Comparison of ENCODE assay signal across 15 mouse cellular contexts in the genomic region with DNA sequence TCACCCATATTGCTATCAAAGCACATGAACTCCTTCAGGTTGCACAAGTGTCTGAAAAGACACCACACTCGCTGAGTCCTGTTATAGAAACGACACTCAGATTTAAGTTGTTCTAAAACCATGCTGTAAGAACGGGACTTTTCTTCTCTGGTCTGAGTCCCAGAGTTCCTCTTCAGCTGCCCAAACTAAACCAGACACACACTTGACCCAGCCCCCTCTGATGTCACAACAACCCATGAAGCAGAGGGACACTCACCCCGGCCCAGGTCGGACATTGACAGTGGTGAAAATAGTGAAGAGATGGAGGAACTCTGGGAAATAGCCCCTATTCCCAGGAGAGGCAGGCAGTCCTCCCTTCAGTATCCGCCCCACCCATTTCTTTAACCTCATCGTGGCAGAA. TPM values are rescaled to one million over a fixed set of nuclear protein-coding genes. Genes with fewer than 3 reads are reported as not detected.
DNase-seq lines count a peak whose midpoint lies in the region; ATAC-seq and TF ChIP-seq lines count a peak whose summit lies in the region.
"Had no signal": no experiment of that assay in that cellular context is flagged by ENCODE, and none has a peak within 500 bp of the region (broad histone marks: within the 10 kb centered on the region; RNA-seq: fewer than 3 reads in every experiment).

No protein-coding gene starts in this region.

- H3K27ac ChIP-seq in forebrain, embryonic 12.5 days: no peak overlapping the region
- H3K27ac ChIP-seq in forebrain, embryonic 16.5 days (ENCODE audit: low read length): no peak overlapping the region
- no peak overlapping the region for H3K27ac ChIP-seq in liver, embryonic 11.5 days (ENCODE audit: low read depth, low read length)
- no peak overlapping the region for H3K27ac ChIP-seq in forebrain, embryonic 14.5 days (ENCODE audit: low read depth, low read length)
- H3K27ac ChIP-seq in layer of hippocampus, adult 2 months: no peak overlapping the region
- H3K27ac ChIP-seq: limb, embryonic 15.5 days had no signal

- 0 out of 2 replicates have a peak overlapping the region, but pooled peaks have one; percentile 40 for H3K4me3 ChIP-seq in forebrain, embryonic 12.5 days (replicated peaks)
- no peak overlapping the region for H3K4me3 ChIP-seq in forebrain, embryonic 16.5 days (replicated peaks; ENCODE audit: low read length)
- no peak overlapping the region for H3K4me3 ChIP-seq in liver, embryonic 11.5 days (ENCODE audit: low read depth, low read length)
- H3K4me3 ChIP-seq in forebrain, embryonic 14.5 days (ENCODE audit: low read depth, low read length): no peak overlapping the region
- H3K4me3 ChIP-seq in layer of hippocampus, adult 2 months: no peak overlapping the region

- no peak for ATAC-seq in forebrain, embryonic 12.5 days (ENCODE audit: low FRiP score)
- ATAC-seq in forebrain, embryonic 16.5 days: no peak
- ATAC-seq in liver, embryonic 11.5 days (replicated peaks; ENCODE audit: low FRiP score): no peak
- ATAC-seq in forebrain, embryonic 14.5 days: no peak
- ATAC-seq in monocyte, adult 5-6 weeks (replicated peaks; ENCODE audit: insufficient number of reproducible peaks, low FRiP score, low TSS enrichment, poor library complexity, severe bottlenecking): peak; percentile 75

- no peaks in the 10 kb centered on the region for H3K9me3 ChIP-seq in forebrain, embryonic 12.5 days
- no peaks in the 10 kb centered on the region for H3K9me3 ChIP-seq in forebrain, embryonic 16.5 days (ENCODE audit: control insufficient read depth, low read length)
- H3K9me3 ChIP-seq in liver, embryonic 11.5 days (ENCODE audit: control insufficient read depth, low read length): no peaks in the 10 kb centered on the region
- no peaks in the 10 kb centered on the region for H3K9me3 ChIP-seq in forebrain, embryonic 14.5 days (replicated peaks; ENCODE audit: control insufficient read depth, low read length)
- H3K9me3 ChIP-seq: limb, embryonic 15.5 days had no signal

- 76% methylated on average over 7 of the region's 7 CpGs for WGBS in forebrain, embryonic 12.5 days
- 78% methylated on average over 7 of the region's 7 CpGs for whole genome bisulfite sequencing in forebrain, embryonic 16.5 days
- WGBS in liver, embryonic 11.5 days: 52% methylated on average over 7 of the region's 7 CpGs
- WGBS in forebrain, embryonic 14.5 days: 77% methylated on average over 7 of the region's 7 CpGs

- peaks cover 11% of the 10 kb centered on the region for H3K27me3 ChIP-seq in forebrain, embryonic 12.5 days
- no peaks in the 10 kb centered on the region for H3K27me3 ChIP-seq in forebrain, embryonic 16.5 days (replicated peaks; ENCODE audit: control insufficient read depth, insufficient read depth, low read length)
- peaks cover 12% of the 10 kb centered on the region for H3K27me3 ChIP-seq in liver, embryonic 11.5 days (replicated peaks; ENCODE audit: control insufficient read depth, insufficient read depth, low read length)
- 0 out of 2 replicates have a peak, but pooled peaks cover 2% of the 10 kb centered on the region for H3K27me3 ChIP-seq in forebrain, embryonic 14.5 days (replicated peaks; ENCODE audit: control insufficient read depth, insufficient read depth, low read length)

- intact Hi-C loops in left cerebral cortex, postnatal 14 days (cut with DNase I): no loop called here

- no peaks in the 10 kb centered on the region for H3K4me1 ChIP-seq in forebrain, embryonic 12.5 days
- H3K4me1 ChIP-seq in forebrain, embryonic 16.5 days (replicated peaks; ENCODE audit: control insufficient read depth, insufficient read depth, low read length): no peaks in the 10 kb centered on the region; the same call in 1 of the 2 replicates
- H3K4me1 ChIP-seq in liver, embryonic 11.5 days (replicated peaks; ENCODE audit: control insufficient read depth, insufficient read depth, low read length): no peaks in the 10 kb centered on the region
- no peaks in the 10 kb centered on the region for H3K4me1 ChIP-seq in forebrain, embryonic 14.5 days (ENCODE audit: control insufficient read depth, insufficient read depth, low read length)

- no peak overlapping the region for H3K4me2 ChIP-seq in forebrain, embryonic 12.5 days
- H3K4me2 ChIP-seq in forebrain, embryonic 16.5 days (ENCODE audit: low read length): no peak overlapping the region
- peak overlapping the region; percentile 61; the same call in 1 of the 2 replicates for H3K4me2 ChIP-seq in liver, embryonic 11.5 days
- peak overlapping the region; percentile 58; the same call in 1 of the 2 replicates for H3K4me2 ChIP-seq in forebrain, embryonic 14.5 days (ENCODE audit: low read length)

- no peak for DNase-seq in liver, embryonic 11.5 days (ENCODE audit: low spot score)
- no peak for DNase-seq in liver
- no peak for DNase-seq in forebrain, embryonic 14.5 days (ENCODE audit: low spot score)
- no peak for DNase-seq in left cerebral cortex, postnatal 14 days (ENCODE audit: low spot score in 2 of 2)
- DNase-seq in layer of hippocampus, adult 2 months (ENCODE audit: low spot score in 2 of 2): no peak

- no peak for TF ChIP-seq CTCF in layer of hippocampus, adult 2 months (conservative IDR thresholded peaks at IDR 0.05)

- no peaks in the 10 kb centered on the region for H3K36me3 ChIP-seq in forebrain, embryonic 12.5 days (replicated peaks)
- no peaks in the 10 kb centered on the region for H3K36me3 ChIP-seq in forebrain, embryonic 16.5 days (ENCODE audit: control insufficient read depth, insufficient read depth)
- H3K36me3 ChIP-seq in liver, embryonic 11.5 days (ENCODE audit: control insufficient read depth, insufficient read depth, low read length): no peaks in the 10 kb centered on the region
- H3K36me3 ChIP-seq in forebrain, embryonic 14.5 days (ENCODE audit: control insufficient read depth, insufficient read depth, low read length): no peaks in the 10 kb centered on the region
- H3K36me3 ChIP-seq: limb, embryonic 15.5 days had no signal

- H3K9ac ChIP-seq in forebrain, embryonic 12.5 days: no peak overlapping the region
- H3K9ac ChIP-seq in forebrain, embryonic 16.5 days (replicated peaks; ENCODE audit: low read depth, low read length): no peak overlapping the region
- no peak overlapping the region for H3K9ac ChIP-seq in liver, embryonic 11.5 days (ENCODE audit: low read depth, low read length)
- H3K9ac ChIP-seq in forebrain, embryonic 14.5 days (ENCODE audit: low read length): no peak overlapping the region
- H3K9ac ChIP-seq: limb, embryonic 15.5 days had no signal

RNA-seq across cellular contexts. Expression of a gene that starts 7.1 kb away (rescaled TPM):
- 2.4 and 2.6 TPM in 2 replicates for polyA plus RNA-seq in forebrain, embryonic 12.5 days (2016; fragmentation: Nextera tagmentation; extraction: Ambion mirVana)
- polyA plus RNA-seq in forebrain, embryonic 16.5 days (2015; fragmentation: Nextera tagmentation; extraction: Ambion mirVana): 2.6 and 4.4 TPM in 2 replicates
- 0.41 TPM in 1 of 2 replicates, not detected in the other for polyA plus RNA-seq in liver, embryonic 11.5 days (2014; fragmentation: Nextera tagmentation; extraction: Ambion mirVana)
- 3.7 and 4.2 TPM in 2 replicates for polyA plus RNA-seq in forebrain, embryonic 14.5 days (2014; fragmentation: Nextera tagmentation; extraction: Ambion mirVana)
- total RNA-seq in monocyte, adult 5-6 weeks (2017): 2.6 to 4.7 TPM in 2 of 3 replicates, not detected in the other
- total RNA-seq in left cerebral cortex, postnatal 14 days (2021): 1 to 10 TPM; 4.9 to 5.6 TPM
- total RNA-seq in layer of hippocampus, adult 2 months (2021): 1 to 10 TPM; 4.1 to 7.2 TPM
- total RNA-seq: heart, postnatal 4 days had no signal

RNA-seq across cellular contexts. Expression of a gene that starts 14.6 kb away (rescaled TPM):
- not detected in 2 replicates for polyA plus RNA-seq in forebrain, embryonic 12.5 days (2016; fragmentation: Nextera tagmentation; extraction: Ambion mirVana)
- polyA plus RNA-seq in forebrain, embryonic 16.5 days (2015; fragmentation: Nextera tagmentation; extraction: Ambion mirVana): not detected in 2 replicates
- polyA plus RNA-seq in liver, embryonic 11.5 days (2014; fragmentation: Nextera tagmentation; extraction: Ambion mirVana): not detected in 2 replicates
- polyA plus RNA-seq in forebrain, embryonic 14.5 days (2014; fragmentation: Nextera tagmentation; extraction: Ambion mirVana): not detected in 2 replicates
- 0.19 TPM in 1 of 3 replicates, not detected in the others for total RNA-seq in monocyte, adult 5-6 weeks (2017)
- not detected for total RNA-seq in left cerebral cortex, postnatal 14 days (2021)
- total RNA-seq in layer of hippocampus, adult 2 months (2021): not detected
- total RNA-seq: adrenal gland, postnatal 10 days; heart, adult 8-10 months; heart, postnatal 4 days; layer of hippocampus, postnatal 25 days had no signal
- polyA plus RNA-seq: embryonic facial prominence, embryonic 14.5 days; kidney, embryonic 16.5 days; limb, embryonic 15.5 days had no signal

RNA-seq across cellular contexts. Expression of a gene that starts 36.9 kb away (rescaled TPM):
- polyA plus RNA-seq in forebrain, embryonic 12.5 days (2016; fragmentation: Nextera tagmentation; extraction: Ambion mirVana): not detected in 2 replicates
- not detected in 2 replicates for polyA plus RNA-seq in forebrain, embryonic 16.5 days (2015; fragmentation: Nextera tagmentation; extraction: Ambion mirVana)
- not detected in 2 replicates for polyA plus RNA-seq in liver, embryonic 11.5 days (2014; fragmentation: Nextera tagmentation; extraction: Ambion mirVana)
- polyA plus RNA-seq in forebrain, embryonic 14.5 days (2014; fragmentation: Nextera tagmentation; extraction: Ambion mirVana): not detected in 2 replicates
- 0.76 TPM in 1 of 3 replicates, not detected in the others for total RNA-seq in monocyte, adult 5-6 weeks (2017)
- under 1 TPM; 0.62 to 0.91 TPM for total RNA-seq in left cerebral cortex, postnatal 14 days (2021)
- total RNA-seq in layer of hippocampus, adult 2 months (2021): under 1 TPM; 0.51 to 0.76 TPM
- polyA plus RNA-seq: embryonic facial prominence, embryonic 14.5 days; kidney, embryonic 16.5 days had no signal

Comparison
In these comparisons a context has a peak if more than half of its experiments do, and no peak if none do; other contexts are left out.
1. H3K4me2 ChIP-seq: peak in liver, embryonic 11.5 days (single experiment) and forebrain, embryonic 14.5 days (single experiment); none in forebrain, embryonic 12.5 days (single experiment) and forebrain, embryonic 16.5 days (single experiment).